Mouse (Mus musculus) spleen, adult 2 months (tissue): Measurements from ENCODE around the gene Tut1.

Source experiments
- CTCF ChIP-seq: fragments of 200-500 bp; IDR thresholded peaks from 2 replicates; pipeline ENCODE4 v1.5.1; 2011; ENCODE audit warnings: mild to moderate bottlenecking, inconsistent platforms; ENCODE audit not compliant: insufficient read depth, insufficient read length, insufficient replicate concordance; ENCODE audit errors: extremely low read depth
- POLR2A ChIP-seq: fragments of 200-500 bp; IDR thresholded peaks from 2 replicates; pipeline ENCODE4 v1.6.1; 2011; ENCODE audit warnings: low read depth, low read length, inconsistent platforms

GRCm38 (mm10) chr19:8998546-8998945 is 44.9 kb downstream of the Tut1 start:
- TF ChIP-seq POLR2A (no peak), CTCF (no peak)
